Mouse (Mus musculus) olfactory bulb, adult 2 months (tissue): ENCODE measurements at regions not wholly inside any gene's neighbourhood (a gene's known extent, or its start where the extent isn't known, plus 50 kb on each side); places are given as distances from the start of the nearest gene placed in this dataset.
A peak's percentile ranks its signal among the peaks of the same experiment; 100 is the strongest.

Experiments used
- CTCF ChIP-seq: fragments of 200-500 bp; IDR thresholded peaks from 2 replicates; pipeline ENCODE4 v1.5.1; 2012; ENCODE audit warnings: low read depth, mild to moderate bottlenecking, low read length, moderate library complexity; ENCODE audit not compliant: insufficient read depth
- POLR2A ChIP-seq: fragments of 200-500 bp; IDR thresholded peaks from 2 replicates; pipeline ENCODE4 v1.6.1; 2012; ENCODE audit warnings: mild to moderate bottlenecking, low read depth, low read length, moderate library complexity; ENCODE audit not compliant: insufficient read depth

- TF ChIP-seq CTCF (peak; percentile 51; the same call in 1 of the 2 replicates), POLR2A (no peak)
These were observed 137.7 kb downstream of the Gm9733 start for GRCm38 (mm10) chr3:15194362-15194761.
